Mouse (Mus musculus) thymus, adult 2 months (tissue): ENCODE results near the gene Slc13a2.

Experiments
- CTCF ChIP-seq: fragments of 200-500 bp; IDR thresholded peaks from 2 replicates; pipeline ENCODE4 v1.5.1; 2012; ENCODE audit warnings: mild to moderate bottlenecking, control low read depth, low read length, moderate library complexity, borderline replicate concordance; ENCODE audit not compliant: control insufficient read depth, poor library complexity, insufficient read depth; ENCODE audit errors: extremely low read depth
- POLR2A ChIP-seq: fragments of 200-500 bp; IDR thresholded peaks from 2 replicates; pipeline ENCODE4 v1.6.1; 2012; ENCODE audit warnings: mild to moderate bottlenecking, low read length, control low read depth, moderate library complexity; ENCODE audit not compliant: control insufficient read depth, poor library complexity, insufficient read depth; ENCODE audit errors: extremely low read depth

- no peak for TF ChIP-seq CTCF
- TF ChIP-seq POLR2A = no peak
Observed at GRCm38 (mm10) chr11:78360789-78361131, 61.3 kb downstream of the Slc13a2 start.
